Mouse (Mus musculus) stomach, embryonic 16.5 days (tissue): ENCODE results near the gene Clmn. TPM values are rescaled to one million over a fixed set of nuclear protein-coding genes. Genes with fewer than 3 reads are reported as not detected.

Source experiments
- ATAC-seq: fragments of 200-750 bp; cut with Nextera tagmentation; 2 replicates; pipeline ENCODE4 v1.8.0; 2017; ENCODE audit warnings: moderate number of reproducible peaks, moderate TSS enrichment; ENCODE audit not compliant: insufficient read depth, low FRiP score
- H3K27ac ChIP-seq: fragments of 300-500 bp; sonication (generic); 2 replicates; pipeline ENCODE4 v1.5.1; 2014; ENCODE audit warnings: low read length
- H3K27me3 ChIP-seq: fragments of 300-500 bp; sonication (generic); 2 replicates; pipeline ENCODE4 v1.6.1; 2014; ENCODE audit warnings: low read length, control low read depth, mixed read lengths; ENCODE audit not compliant: control insufficient read depth, insufficient read depth
- H3K36me3 ChIP-seq: fragments of 300-500 bp; sonication (generic); 2 replicates; pipeline ENCODE4 v1.6.1; 2014; ENCODE audit warnings: low read length; ENCODE audit not compliant: control insufficient read depth, insufficient read depth
- H3K4me1 ChIP-seq: fragments of 300-500 bp; sonication (generic); 2 replicates; pipeline ENCODE4 v1.6.1; 2014; ENCODE audit warnings: low read length, control low read depth, mixed read lengths; ENCODE audit not compliant: control insufficient read depth, insufficient read depth
- H3K4me2 ChIP-seq: fragments of 300-500 bp; sonication (generic); 2 replicates; pipeline ENCODE4 v1.6.1; 2014; ENCODE audit warnings: low read depth, low read length, mixed read lengths
- H3K4me3 ChIP-seq: fragments of 300-500 bp; sonication (generic); replicated peaks from 2 replicates; pipeline ENCODE4 v1.5.1; 2014; ENCODE audit warnings: mild to moderate bottlenecking, low read length
- H3K9ac ChIP-seq: fragments of 300-500 bp; sonication (generic); 2 replicates; pipeline ENCODE4 v1.6.1; 2014; ENCODE audit warnings: low read length
- H3K9me3 ChIP-seq: fragments of 300-500 bp; sonication (generic); replicated peaks from 2 replicates; pipeline ENCODE4 v1.6.1; 2016; ENCODE audit warnings: low read length, control low read depth; ENCODE audit not compliant: control insufficient read depth
- WGBS: fragments of 180-500 bp; shearing (Covaris S2); extraction: QIAGEN DNeasy Blood & Tissue Kit; methylation state at CpG from one replicate; pipeline ENCODE4 v1.1.7; 2014; 5-methylcytosine and 5-hydroxymethylcytosine counted together
- polyA plus RNA-seq: library from polyadenylated mRNA; unstranded; fragments of >200 nt; fragmentation: Nextera tagmentation; extraction: Ambion mirVana; gene quantifications from 2 replicates; pipeline ENCODE4 v1.2.1, GENCODE M21; 2015

The Clmn gene
- polyA plus RNA-seq, 1 experiment from 2014 or later, result 2.3 TPM

DNA sequence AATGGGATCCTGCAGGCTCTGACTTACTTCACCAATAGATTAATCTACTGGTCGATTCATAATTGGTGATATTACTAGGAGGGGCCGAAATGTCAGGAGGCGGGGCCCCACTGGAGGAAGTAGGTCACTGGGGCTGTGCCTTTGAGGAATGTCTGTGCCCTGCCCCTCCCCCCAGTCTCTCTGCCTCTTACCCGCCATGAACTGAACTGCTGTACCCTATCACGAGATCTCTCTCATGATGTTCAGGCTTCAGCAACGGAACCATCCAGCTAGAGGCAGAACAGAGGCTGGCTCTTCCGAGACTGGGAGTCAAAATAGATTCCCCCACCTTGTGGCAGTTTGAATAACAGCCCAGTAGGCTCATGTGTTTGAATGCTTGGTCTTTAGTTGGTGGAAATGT is 106.8 kb downstream of the Clmn start:
- Histone ChIP-seq H3K9ac (no peak overlapping the region), H3K4me1 (no peaks in the 10 kb centered on the region), H3K9me3 (no peaks in the 10 kb centered on the region), H3K27ac (no peak overlapping the region), H3K4me2 (no peak overlapping the region), H3K36me3 (no peaks in the 10 kb centered on the region), H3K4me3 (no peak overlapping the region), H3K27me3 (no peaks in the 10 kb centered on the region)
- 85% methylated on average over 7 of the region's 7 CpGs for WGBS
- ATAC-seq, result no peak

- ATAC-seq, result no peak
- Histone ChIP-seq H3K27ac (no peak overlapping the region), H3K9ac (no peak overlapping the region), H3K4me2 (no peak overlapping the region), H3K36me3 (no peaks in the 10 kb centered on the region), H3K27me3 (no peaks in the 10 kb centered on the region), H3K4me3 (no peak overlapping the region), H3K4me1 (peaks cover 24% of the 10 kb centered on the region), H3K9me3 (no peaks in the 10 kb centered on the region)
- 58% methylated on average over 4 of the region's 4 CpGs for WGBS
Observed at GRCm38 (mm10) chr12:104753686-104754085, 111.2 kb downstream of the Clmn start.

DNA sequence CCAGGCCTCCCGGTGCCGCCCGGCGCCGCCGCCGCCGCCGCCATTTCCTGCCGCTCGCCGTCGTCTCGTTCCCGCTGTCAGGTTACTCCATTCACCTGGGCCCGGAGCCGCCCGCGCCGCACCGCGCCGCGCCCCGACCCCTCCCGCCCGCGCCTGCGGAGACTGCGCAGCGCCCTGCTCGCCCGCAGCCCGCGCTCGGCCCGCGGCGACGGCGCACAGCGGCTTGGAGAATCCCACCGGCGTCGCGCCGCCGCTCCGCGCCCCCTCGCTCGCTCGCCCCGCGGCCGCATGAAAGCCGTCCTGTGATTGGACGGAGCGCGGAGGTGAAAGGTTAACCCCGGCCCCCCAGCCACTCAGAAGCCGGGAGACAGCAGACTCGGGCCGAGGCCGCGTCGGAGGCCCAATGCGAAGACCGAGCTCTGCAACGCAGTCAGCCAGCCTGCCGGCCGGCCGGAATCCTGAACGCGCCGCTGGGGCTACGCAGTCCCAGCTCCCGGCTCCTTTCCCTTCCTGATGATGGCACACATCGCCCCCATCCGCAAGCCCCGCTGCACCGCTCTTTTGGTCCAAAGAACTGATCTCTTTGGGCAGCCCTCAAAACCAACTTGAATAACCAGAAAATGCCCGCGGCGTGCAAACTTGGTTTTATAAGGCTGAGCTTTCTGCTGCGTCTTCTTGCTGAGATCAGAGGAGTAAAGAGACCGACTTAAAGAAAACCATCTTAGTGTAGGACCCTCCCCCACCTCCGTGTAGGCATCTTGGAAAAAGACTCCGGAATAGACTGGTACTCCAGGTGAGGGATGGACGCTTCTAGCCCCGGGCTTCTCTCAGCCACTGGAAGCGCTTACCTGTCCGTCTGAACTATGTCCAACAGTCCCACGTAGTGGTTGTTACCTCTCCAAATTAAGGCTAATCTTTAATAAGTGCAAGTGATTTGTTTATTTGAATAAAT is 112.8 kb downstream of the Clmn start, which contains the start of gene Dicer1:
Gene Dicer1 (minus strand): TSS at position 139 of the 952 bp plus-strand sequence.
- Histone ChIP-seq H3K9ac (peak within 1 kb of the TSS; percentile 97), H3K27me3 (no peaks in the 10 kb centered on the region), H3K4me1 (peaks cover 27% of the 10 kb centered on the region), H3K4me3 (peak within 1 kb of the TSS; percentile 71), H3K4me2 (peak within 1 kb of the TSS; percentile 96), H3K36me3 (no peaks in the 10 kb centered on the region), H3K9me3 (no peaks in the 10 kb centered on the region), H3K27ac (peak within 1 kb of the TSS; percentile 96)
- under 1% methylated on average over 80 of the region's 94 CpGs for WGBS
- peak; percentile 97 for ATAC-seq

- H3K9me3 ChIP-seq, result no peaks in the 10 kb centered on the region
- peak overlapping the region; percentile 97 for H3K9ac ChIP-seq
- H3K27me3 ChIP-seq, result no peaks in the 10 kb centered on the region
- peak overlapping the region; percentile 96 for H3K27ac ChIP-seq
- peaks cover 27% of the 10 kb centered on the region for H3K4me1 ChIP-seq
- under 1% methylated on average over 52 of the region's 52 CpGs for WGBS
- H3K4me2 ChIP-seq, result peak overlapping the region; percentile 96
- ATAC-seq, result peak; percentile 26
- H3K36me3 ChIP-seq, result no peaks in the 10 kb centered on the region
- H3K4me3 ChIP-seq, result peak overlapping the region; percentile 71
Observed at GRCm38 (mm10) chr12:104751331-104751813, 113.5 kb downstream of the Clmn start.

DNA sequence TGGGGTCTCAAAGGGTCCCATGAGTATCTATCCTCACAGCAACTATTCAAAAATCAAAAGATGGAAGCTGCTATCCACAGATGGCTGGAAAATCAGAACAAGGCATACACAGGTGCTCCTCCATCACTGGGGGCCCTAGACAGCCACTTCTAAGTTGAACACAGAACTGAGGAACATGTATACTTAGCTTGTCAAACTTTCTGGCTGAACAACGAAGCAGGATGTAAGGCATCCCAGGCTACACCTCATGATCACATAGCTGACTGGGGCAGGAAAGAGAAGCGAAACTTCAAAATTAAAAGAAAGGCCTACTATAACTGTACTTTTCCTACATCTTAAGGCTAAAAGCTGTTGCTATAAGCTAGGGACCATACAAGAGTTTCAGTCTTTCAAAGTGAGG is 115.9 kb downstream of the Clmn start:
- H3K27ac ChIP-seq, result no peak overlapping the region
- no peaks in the 10 kb centered on the region for H3K9me3 ChIP-seq
- H3K27me3 ChIP-seq, result no peaks in the 10 kb centered on the region
- H3K9ac ChIP-seq, result no peak overlapping the region
- peaks cover 27% of the 10 kb centered on the region for H3K4me1 ChIP-seq
- no peak for ATAC-seq
- no peaks in the 10 kb centered on the region for H3K36me3 ChIP-seq
- no peak overlapping the region for H3K4me3 ChIP-seq
- H3K4me2 ChIP-seq, result no peak overlapping the region
- WGBS, result 58% methylated on average over 2 of the region's 2 CpGs

DNA sequence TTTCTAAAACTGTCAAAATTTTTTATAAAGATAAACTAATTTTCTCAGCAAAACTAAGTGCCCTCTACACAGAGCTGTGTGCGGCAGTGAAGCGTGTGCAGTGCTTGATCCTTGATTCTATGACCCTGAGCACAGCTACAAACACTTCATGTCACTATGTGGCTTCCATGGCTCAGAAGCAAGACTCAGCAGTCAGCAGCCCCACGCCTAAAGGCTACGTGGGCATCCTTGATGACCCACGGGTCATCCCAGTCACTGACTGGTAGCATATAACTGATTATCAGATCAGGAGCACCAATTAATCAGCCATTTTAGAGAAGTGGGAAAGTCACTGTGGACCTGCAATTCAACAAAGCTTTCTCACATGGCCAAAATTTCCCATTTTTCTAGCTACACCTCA is 117.6 kb downstream of the Clmn start:
- no peak overlapping the region for H3K4me2 ChIP-seq
- no peaks in the 10 kb centered on the region for H3K36me3 ChIP-seq
- H3K9ac ChIP-seq, result no peak overlapping the region
- H3K9me3 ChIP-seq, result no peaks in the 10 kb centered on the region
- no peak for ATAC-seq
- no peak overlapping the region for H3K27ac ChIP-seq
- WGBS, result 84% methylated on average over 5 of the region's 5 CpGs
- peaks cover 22% of the 10 kb centered on the region for H3K4me1 ChIP-seq
- H3K27me3 ChIP-seq, result no peaks in the 10 kb centered on the region
- no peak overlapping the region for H3K4me3 ChIP-seq

DNA sequence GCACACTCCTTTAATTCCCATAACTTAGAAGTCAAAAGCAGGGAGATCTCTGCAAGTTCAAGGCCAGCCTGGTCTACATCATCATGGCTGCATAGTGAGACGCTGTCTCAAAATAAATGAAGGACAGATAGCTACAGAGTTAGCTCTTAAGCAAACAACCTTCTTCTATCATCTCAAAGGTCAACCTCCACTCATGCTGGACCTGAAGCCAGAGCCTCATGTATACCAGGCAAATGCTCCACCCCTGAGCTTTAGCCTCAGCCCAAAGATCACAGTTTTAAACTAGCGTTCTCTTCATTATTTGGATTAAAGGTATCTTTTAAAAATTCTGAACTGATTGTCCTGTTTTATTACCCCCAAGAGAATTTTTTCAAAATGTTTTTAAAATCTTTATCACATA is 118.3 kb downstream of the Clmn start:
- Histone ChIP-seq H3K9ac (no peak overlapping the region), H3K9me3 (no peaks in the 10 kb centered on the region), H3K27ac (no peak overlapping the region), H3K27me3 (no peaks in the 10 kb centered on the region), H3K4me3 (no peak overlapping the region), H3K4me1 (peaks cover 22% of the 10 kb centered on the region), H3K36me3 (no peaks in the 10 kb centered on the region), H3K4me2 (no peak overlapping the region)
- WGBS, result 84% methylated on average over 2 of the region's 2 CpGs
- ATAC-seq, result no peak

DNA sequence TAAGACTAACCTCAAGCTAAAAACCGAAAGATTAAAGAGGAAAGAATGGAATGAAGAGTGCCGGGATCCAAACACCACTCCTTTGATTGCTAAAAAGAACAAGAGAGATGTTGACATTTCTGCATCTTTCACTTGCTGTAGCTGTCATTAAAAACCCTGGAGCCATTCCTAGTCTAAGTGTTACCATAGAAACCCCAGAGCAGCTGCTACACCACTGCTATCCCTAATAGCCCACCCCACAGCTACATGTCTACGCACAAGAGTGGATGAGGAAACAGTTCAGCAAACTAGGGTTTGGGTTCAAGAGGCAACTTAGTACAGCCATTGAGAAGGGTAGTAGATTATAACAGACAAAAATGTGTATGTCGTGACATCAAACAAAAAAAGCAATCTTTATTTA is 121.2 kb downstream of the Clmn start:
- Histone ChIP-seq H3K4me3 (no peak overlapping the region), H3K4me2 (no peak overlapping the region), H3K9me3 (no peaks in the 10 kb centered on the region), H3K36me3 (no peaks in the 10 kb centered on the region), H3K9ac (no peak overlapping the region), H3K27ac (no peak overlapping the region), H3K27me3 (no peaks in the 10 kb centered on the region), H3K4me1 (peaks cover 13% of the 10 kb centered on the region)
- WGBS, result 71% methylated on average over 4 of the region's 4 CpGs
- ATAC-seq, result no peak

DNA sequence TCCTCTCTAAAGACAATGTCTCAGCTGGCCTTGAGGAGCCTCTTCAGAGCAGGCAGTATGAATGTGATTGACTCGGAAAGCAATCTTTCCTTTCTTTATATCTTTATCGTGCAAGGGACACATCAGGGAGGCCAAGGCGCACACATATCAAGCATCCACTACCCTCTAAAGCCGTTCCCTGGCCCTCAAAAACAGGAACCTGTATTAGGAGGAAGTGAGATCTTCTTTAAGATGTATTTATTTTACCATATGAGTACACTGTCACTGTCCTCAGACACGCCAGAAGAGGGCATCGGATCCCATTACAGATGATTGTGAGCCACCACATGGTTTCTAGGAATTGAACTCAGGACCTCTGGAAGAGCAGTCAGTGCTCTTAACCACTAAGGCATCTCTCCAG is 122.6 kb downstream of the Clmn start:
- Histone ChIP-seq H3K9me3 (no peaks in the 10 kb centered on the region), H3K4me1 (peaks cover 10% of the 10 kb centered on the region)

More for the DNA sequence above, 122.6 kb downstream of the Clmn start:
- Histone ChIP-seq H3K27me3 (no peaks in the 10 kb centered on the region), H3K4me3 (no peak overlapping the region), H3K27ac (no peak overlapping the region), H3K4me2 (no peak overlapping the region), H3K36me3 (no peaks in the 10 kb centered on the region), H3K9ac (no peak overlapping the region)
- no peak for ATAC-seq
- 79% methylated on average over 6 of the region's 6 CpGs for WGBS
